Mouse (Mus musculus) spleen, embryonic (tissue): ENCODE measurements at regions not wholly inside any gene's neighbourhood (a gene's known extent, or its start where the extent isn't known, plus 50 kb on each side); places are given as distances from the start of the nearest gene placed in this dataset.

Experiments
- CTCF ChIA-PET: fragments of 350-600 bp; sonication (Branson Sonifier 250); formaldehyde crosslinking; loops from one replicate; lab custom pipeline; 2022; lab: Charles Lee

- CTCF ChIA-PET: no interaction called here
Measured at GRCm38 (mm10) chr5:126565817-126566216, 675.8 kb upstream of the Tmem132c start.

DNA sequence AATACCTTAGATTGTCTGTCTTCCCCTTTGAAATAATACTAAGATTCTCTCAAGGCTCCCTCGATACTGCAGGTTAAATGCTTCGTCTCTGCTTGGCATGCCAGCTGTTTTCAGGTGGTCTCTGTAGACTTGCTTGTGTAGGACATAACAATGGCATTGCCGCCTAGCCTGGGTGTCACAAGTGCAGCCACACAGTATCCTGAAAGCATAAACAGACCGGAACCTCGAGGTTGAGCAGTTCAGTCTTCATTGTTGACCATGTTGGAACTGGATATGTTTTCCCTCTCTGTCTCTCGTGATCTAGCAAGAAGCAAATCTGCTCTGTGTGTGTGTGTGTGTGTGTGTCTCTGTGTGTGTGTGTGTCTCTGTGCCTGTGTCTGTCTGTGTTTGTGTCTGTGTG lies 675.4 kb upstream of the Tmem132c start:
- CTCF ChIA-PET: no interaction called here

- CTCF ChIA-PET: no interaction called here
Measured at GRCm38 (mm10) chr5:126573766-126574165, 667.8 kb upstream of the Tmem132c start.

DNA sequence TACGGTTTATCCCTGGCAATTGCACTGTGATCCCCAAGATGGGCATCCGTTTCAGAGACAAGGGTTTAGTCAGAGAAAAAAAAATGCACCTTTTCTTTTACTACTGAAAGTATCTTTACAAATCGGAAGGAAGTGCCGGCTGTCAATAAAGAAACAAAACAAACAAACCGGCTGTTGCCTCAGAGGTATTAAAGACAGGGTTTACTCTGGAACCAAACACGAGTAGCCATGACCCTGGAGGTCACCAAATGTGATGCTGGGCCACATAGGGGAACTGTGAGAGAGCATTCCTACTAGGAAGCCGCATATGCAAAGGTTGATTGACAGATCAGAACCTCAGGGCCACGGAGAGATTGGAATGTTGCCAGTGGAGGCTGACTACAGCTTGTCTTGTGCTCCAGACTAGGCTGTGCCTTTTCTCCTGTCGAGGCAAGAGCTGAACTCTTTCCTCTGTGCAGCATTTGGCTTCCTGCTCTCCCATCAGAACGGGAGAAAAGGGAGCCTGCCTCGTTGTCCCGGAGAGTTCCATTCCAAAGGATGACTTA lies 643.8 kb upstream of the Tmem132c start:
- CTCF ChIA-PET: no interaction called here

- CTCF ChIA-PET: no interaction called here
Measured at GRCm38 (mm10) chr5:126599561-126599960, 642.0 kb upstream of the Tmem132c start.

DNA sequence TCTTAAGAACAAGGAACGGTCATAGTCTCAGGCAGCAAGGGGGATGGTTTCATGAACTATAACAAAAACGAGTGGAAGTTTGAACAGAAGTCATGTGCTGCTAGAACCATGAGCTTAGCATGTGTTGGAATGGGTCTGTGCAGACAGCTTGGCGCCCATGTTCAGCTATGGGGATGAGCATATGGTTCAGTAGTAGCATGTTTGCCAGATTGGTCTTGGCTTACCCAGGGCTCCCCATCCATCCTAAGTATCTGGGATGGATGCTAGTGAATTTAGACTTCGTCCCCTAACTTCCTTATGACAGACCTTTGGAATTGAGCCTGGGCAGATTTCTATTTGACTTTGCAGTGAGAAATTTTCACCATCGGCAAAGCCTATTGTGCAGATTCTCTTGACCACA lies 634.9 kb upstream of the Tmem132c start:
- CTCF ChIA-PET: no interaction called here

- CTCF ChIA-PET: no interaction called here
Measured at GRCm38 (mm10) chr5:126612571-126612970, 629.0 kb upstream of the Tmem132c start.

GRCm38 (mm10) chr5:126622551-126622950 lies 619.1 kb upstream of the Tmem132c start:
- CTCF ChIA-PET: no interaction called here

GRCm38 (mm10) chr5:126623205-126623604 lies 618.4 kb upstream of the Tmem132c start:
- CTCF ChIA-PET: interaction anchor here (0.6 kb wide), 1 partner anchor 199 kb away, joined by 3 read pairs; no protein-coding TSS in a partner anchor

- CTCF ChIA-PET: no interaction called here
Measured at GRCm38 (mm10) chr5:126629826-126630225, 611.8 kb upstream of the Tmem132c start.

- CTCF ChIA-PET: no interaction called here
Measured at GRCm38 (mm10) chr5:126650415-126650814, 591.2 kb upstream of the Tmem132c start.

DNA sequence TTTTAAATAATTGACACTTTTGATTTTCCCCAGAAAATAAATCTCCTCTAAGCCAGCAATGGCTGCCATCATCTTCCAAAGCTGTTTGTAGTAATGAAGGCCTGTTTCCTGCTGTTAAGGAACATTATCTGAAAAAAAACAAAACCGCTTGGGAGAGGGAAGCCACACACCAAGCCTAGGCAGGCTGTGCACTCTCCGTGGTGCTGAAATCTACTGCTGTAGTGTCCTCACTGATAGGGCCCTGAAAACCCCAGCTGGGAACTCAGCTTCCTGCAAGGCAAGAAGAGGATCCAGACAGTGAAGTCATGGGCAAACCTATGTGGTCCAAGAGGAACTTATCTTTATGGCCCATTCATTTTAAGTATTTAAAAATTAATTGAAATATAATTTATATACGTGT lies 590.2 kb upstream of the Tmem132c start:
- CTCF ChIA-PET: no interaction called here

- CTCF ChIA-PET: no interaction called here
Measured at GRCm38 (mm10) chr5:126662648-126663047, 579.0 kb upstream of the Tmem132c start.

DNA sequence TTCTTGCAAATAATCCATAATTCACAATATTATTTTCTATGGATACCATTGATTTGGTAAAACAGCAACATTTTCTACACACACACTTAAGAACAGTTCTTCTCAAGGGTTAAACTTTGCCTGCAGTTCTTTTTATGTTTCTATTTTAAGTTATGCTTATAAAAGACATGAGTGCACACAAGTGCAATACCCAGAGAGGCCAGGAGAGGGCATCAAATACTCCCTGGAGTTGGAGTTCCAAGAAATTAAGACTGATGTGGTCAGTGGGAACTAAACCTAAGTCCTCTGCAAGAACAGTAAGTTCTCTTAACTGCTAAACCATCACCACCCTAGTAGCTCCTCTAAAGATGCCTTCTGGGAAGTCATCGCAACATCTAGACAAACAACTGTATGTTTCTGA lies 570.5 kb upstream of the Tmem132c start:
- CTCF ChIA-PET: no interaction called here

- CTCF ChIA-PET: no interaction called here
Measured at GRCm38 (mm10) chr5:126680262-126680661, 561.3 kb upstream of the Tmem132c start.

GRCm38 (mm10) chr5:126699314-126699713 lies 542.3 kb upstream of the Tmem132c start:
- CTCF ChIA-PET: no interaction called here

GRCm38 (mm10) chr5:126703516-126704282 lies 537.9 kb upstream of the Tmem132c start:
- CTCF ChIA-PET: no interaction called here

DNA sequence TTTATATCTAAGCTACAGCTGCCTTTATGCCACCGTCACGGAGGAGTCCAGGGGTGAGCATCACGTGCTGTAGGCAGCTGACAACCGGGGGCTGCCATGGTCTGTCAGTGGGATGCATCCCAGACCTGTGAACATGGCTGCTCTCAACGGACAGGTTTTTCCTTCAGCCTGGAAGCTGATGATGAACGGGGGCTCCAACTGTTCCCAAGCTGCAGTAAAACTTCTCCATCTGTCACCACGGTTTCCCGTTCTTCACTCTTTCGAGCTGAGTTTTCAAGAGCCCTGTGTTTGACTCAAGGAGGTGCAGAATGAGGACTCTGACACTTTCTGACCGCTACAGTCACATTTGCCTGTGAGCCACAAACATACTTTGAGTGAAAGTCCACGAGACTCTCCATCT lies 535.7 kb upstream of the Tmem132c start:
- CTCF ChIA-PET: no interaction called here

DNA sequence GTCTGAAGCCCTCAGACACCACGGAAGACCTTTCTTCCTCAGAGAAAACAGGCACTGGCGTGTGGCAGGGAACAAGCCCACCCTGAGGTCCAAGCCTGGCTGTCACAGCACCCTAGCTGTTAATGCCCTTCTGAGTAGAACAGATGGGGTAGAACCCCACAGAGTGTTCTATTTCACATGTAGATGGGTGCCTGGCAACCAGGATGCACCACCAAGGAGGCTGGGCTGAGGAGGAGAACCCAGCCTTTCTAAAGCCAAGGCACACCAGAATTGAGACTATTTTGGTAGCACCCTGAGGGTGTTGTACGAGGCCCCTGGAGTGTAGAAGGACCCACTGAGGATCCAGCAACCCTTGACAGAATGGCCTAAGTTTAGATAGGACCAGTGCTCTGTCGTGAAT lies 534.9 kb upstream of the Tmem132c start:
- CTCF ChIA-PET: no interaction called here

DNA sequence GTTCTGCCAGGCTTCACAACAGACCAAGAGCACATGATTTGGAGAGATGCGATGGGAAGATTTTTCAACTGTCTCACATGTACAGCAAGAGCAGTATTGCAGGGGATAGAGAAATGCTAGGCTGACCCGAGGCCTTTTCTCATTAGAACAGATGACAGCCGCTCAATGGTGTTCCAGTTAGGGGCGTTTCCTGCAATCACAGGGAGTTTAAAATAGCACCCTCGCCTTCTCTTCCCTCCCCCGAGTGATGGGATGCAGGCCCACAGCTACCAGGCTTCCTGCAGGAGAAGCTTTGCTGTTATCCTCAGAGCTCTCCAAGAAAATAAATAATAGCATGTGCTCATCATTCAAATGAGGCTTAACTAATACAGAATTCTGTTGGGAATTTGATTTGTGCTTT lies 526.9 kb upstream of the Tmem132c start:
- CTCF ChIA-PET: no interaction called here

DNA sequence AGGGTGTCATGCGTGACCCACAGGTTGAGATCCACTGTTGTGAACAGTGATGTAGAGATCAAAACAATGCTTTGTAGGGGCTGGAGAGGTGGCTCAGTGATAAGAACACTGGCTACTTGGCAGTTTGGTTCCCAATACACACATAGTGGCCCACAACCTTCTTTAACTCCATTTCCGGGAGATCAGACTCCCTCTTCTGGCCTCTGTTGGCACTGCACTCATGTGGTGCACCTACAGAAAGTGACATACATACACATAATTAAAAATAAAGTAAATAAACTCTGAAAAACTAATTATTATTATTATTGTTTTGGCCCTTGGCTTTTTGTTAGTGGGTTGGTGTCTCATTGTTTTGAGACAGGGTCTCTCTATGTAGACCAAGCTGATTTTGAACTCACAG lies 523.2 kb upstream of the Tmem132c start:
- CTCF ChIA-PET: no interaction called here

- CTCF ChIA-PET: no interaction called here
Measured at GRCm38 (mm10) chr5:126721300-126721699, 520.3 kb upstream of the Tmem132c start.
